Mouse (Mus musculus) stomach, embryonic 15.5 days (tissue): ENCODE results near the gene Slc19a1. TPM values are rescaled to one million over a fixed set of nuclear protein-coding genes. Genes with fewer than 3 reads are reported as not detected.

Source experiments
- ATAC-seq: fragments of 200-750 bp; cut with Nextera tagmentation; 2 replicates; pipeline ENCODE4 v1.8.0; 2017; ENCODE audit warnings: low read depth, moderate number of reproducible peaks, moderate TSS enrichment; ENCODE audit not compliant: insufficient read depth, low FRiP score
- H3K27ac ChIP-seq: fragments of 300-500 bp; sonication (generic); 2 replicates; pipeline ENCODE4 v1.5.1; 2015; ENCODE audit warnings: mild to moderate bottlenecking, inconsistent platforms
- H3K27me3 ChIP-seq: fragments of 300-500 bp; sonication (generic); replicated peaks from 2 replicates; pipeline ENCODE4 v1.6.1; 2015; ENCODE audit warnings: inconsistent platforms
- H3K36me3 ChIP-seq: fragments of 300-500 bp; sonication (generic); 2 replicates; pipeline ENCODE4 v1.6.1; 2015; ENCODE audit warnings: inconsistent platforms
- H3K4me1 ChIP-seq: fragments of 300-500 bp; sonication (generic); 2 replicates; pipeline ENCODE4 v1.6.1; 2015; ENCODE audit warnings: inconsistent platforms
- H3K4me2 ChIP-seq: fragments of 300-500 bp; sonication (generic); 2 replicates; pipeline ENCODE4 v1.6.1; 2015; ENCODE audit warnings: mild to moderate bottlenecking, inconsistent platforms
- H3K4me3 ChIP-seq: fragments of 300-500 bp; sonication (generic); replicated peaks from 2 replicates; pipeline ENCODE4 v1.5.1; 2015; ENCODE audit warnings: inconsistent platforms
- H3K9ac ChIP-seq: fragments of 300-500 bp; sonication (generic); 2 replicates; pipeline ENCODE4 v1.6.1; 2015; ENCODE audit warnings: inconsistent platforms
- H3K9me3 ChIP-seq: fragments of 300-500 bp; sonication (generic); 2 replicates; pipeline ENCODE4 v1.6.1; 2016; ENCODE audit warnings: inconsistent platforms
- WGBS: fragments of 180-500 bp; shearing (Covaris S2); methylation state at CpG from one replicate; pipeline ENCODE4 v1.1.7; 2015; 5-methylcytosine and 5-hydroxymethylcytosine counted together
- polyA plus RNA-seq: library from polyadenylated mRNA; unstranded; fragments of >200 nt; fragmentation: Nextera tagmentation; extraction: Ambion mirVana; gene quantifications from 2 replicates; pipeline ENCODE4 v1.2.1, GENCODE M21; 2015

Gene Slc19a1
- polyA plus RNA-seq, 1 experiment from 2014 or later = 33.9 TPM

DNA sequence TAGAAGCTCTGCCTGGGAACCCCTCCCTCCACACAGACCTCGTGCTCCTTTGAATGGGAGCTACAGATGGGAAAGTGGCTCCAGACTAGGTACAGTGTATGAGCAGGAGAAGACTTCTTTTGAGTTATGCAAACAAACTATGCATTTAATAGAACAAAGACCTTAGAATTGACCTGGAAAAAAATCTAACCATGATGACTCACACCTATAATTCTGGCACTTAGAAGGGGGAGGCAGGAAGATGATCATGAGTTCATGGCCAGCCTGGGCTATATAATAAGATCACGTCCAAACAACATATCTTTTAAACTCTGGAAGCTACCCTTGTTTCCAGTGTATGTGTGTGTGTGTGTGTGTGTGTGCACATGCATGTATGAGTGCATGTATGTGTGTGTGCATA, 15.0 kb upstream of the Slc19a1 start:
- Histone ChIP-seq H3K36me3 (no peaks in the 10 kb centered on the region), H3K4me2 (no peak overlapping the region), H3K27me3 (no peaks in the 10 kb centered on the region), H3K9me3 (no peaks in the 10 kb centered on the region), H3K27ac (no peak overlapping the region), H3K4me3 (no peak overlapping the region), H3K4me1 (no peaks in the 10 kb centered on the region), H3K9ac (no peak overlapping the region)
- no peak for ATAC-seq
- WGBS = 70% methylated on average over 2 of the region's 2 CpGs

DNA sequence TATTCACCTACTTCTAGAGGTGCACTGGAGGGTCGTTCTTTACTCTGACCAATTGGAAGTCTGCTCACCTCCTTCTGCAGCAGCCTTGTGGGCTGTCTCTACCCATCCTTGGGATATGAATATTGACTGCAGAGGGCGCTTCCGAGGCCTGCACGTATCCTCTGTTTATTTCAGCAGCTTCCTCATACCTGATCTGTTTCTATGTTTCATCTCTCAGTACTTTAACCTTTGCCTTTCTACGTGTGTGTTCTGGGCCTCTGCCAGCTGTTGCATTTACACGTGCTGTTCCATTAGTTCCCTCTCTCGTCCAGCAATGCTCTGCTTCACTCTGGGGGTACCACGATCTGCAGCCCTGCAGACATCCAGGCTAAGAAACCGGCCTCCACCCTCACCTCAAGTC, 14.4 kb upstream of the Slc19a1 start:
- Histone ChIP-seq H3K27ac (no peak overlapping the region), H3K36me3 (no peaks in the 10 kb centered on the region), H3K4me3 (no peak overlapping the region), H3K9ac (no peak overlapping the region), H3K4me2 (no peak overlapping the region), H3K4me1 (no peaks in the 10 kb centered on the region), H3K27me3 (no peaks in the 10 kb centered on the region), H3K9me3 (no peaks in the 10 kb centered on the region)
- ATAC-seq = no peak
- WGBS = 32% methylated on average over 9 of the region's 9 CpGs

DNA sequence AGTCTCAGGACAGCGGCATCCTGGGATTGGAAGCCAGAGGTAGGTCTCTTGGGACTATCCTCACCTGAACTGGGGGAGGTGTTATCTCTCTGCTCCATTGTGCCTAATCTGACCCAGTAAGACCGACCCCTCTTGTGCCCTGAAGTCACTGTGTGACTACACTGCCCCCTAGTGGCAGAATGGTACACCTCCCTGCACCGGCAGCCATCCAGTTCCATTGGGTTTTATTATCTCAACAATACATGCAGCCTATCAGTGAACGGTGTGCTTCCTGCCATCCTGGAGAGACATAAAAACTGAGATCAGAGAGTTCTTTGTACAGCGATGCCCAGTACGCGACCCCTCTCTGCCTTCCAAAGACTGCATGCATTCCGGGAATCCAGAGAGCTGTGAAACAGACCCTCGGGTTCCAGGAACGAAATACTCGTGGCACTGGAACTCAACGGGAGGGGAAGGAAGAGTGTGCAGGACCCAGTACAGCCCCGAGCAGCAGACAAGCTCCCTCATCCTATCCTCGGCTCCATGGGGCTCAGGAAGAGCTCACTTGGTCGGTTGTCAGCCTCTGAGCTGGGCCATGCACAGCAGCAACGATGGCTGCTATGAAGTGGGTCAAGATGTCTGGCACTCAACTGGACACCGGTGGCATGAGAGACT, 10.5 kb upstream of the Slc19a1 start:
- no peak overlapping the region for H3K9ac ChIP-seq
- no peaks in the 10 kb centered on the region for H3K9me3 ChIP-seq
- H3K4me2 ChIP-seq = peak overlapping the region; percentile 36
- no peaks in the 10 kb centered on the region for H3K36me3 ChIP-seq
- no peak overlapping the region for H3K4me3 ChIP-seq
- ATAC-seq = 0 out of 2 replicates have a peak, but pooled peaks have one; percentile 44
- no peaks in the 10 kb centered on the region for H3K27me3 ChIP-seq
- H3K27ac ChIP-seq = no peak overlapping the region
- no peaks in the 10 kb centered on the region for H3K4me1 ChIP-seq
- 38% methylated on average over 17 of the region's 17 CpGs for WGBS

DNA sequence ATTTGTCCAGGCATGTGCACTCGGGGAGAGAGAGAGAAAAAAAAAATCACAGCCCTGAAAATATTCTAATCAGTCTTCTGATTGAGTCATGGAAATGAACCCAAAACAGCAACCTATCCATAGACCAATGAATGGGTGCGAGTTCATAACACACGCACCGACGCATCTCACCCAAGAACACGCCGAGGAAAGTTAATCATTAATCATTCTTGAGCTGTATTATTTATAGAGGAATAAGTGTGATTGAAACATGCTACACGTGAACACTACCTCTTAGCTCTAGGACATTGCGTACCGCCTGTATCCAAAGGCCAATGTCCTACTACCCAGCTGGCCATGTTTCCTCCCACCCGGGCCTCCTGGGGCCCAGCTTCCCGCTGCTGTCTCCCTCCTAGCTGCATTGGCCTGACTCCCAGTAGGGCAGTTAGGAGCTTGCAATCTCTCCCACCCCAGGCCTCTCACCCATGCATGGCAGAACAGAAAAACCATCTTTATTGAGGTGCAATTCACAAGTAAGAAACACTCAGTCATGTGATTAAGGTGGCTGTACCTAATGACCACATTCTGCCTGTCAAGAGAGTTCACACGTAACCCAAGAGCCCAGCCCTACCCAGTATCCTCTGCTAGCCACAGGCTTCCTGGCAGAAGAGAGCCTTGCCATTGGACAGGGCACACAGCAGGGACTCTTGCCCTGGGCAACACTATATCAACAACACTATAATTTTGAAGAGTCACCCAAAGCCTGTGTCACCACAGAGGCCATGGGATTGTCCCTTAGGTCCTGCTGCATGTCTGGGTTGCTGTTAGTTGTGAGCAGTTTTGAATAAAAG, 9.5 kb upstream of the Slc19a1 start:
- Histone ChIP-seq H3K4me2 (no peak overlapping the region), H3K27me3 (no peaks in the 10 kb centered on the region), H3K9me3 (no peaks in the 10 kb centered on the region), H3K4me3 (no peak overlapping the region), H3K36me3 (no peaks in the 10 kb centered on the region), H3K27ac (no peak overlapping the region), H3K9ac (no peak overlapping the region), H3K4me1 (no peaks in the 10 kb centered on the region)
- 68% methylated on average over 13 of the region's 13 CpGs for WGBS
- ATAC-seq = peak; percentile 37

DNA sequence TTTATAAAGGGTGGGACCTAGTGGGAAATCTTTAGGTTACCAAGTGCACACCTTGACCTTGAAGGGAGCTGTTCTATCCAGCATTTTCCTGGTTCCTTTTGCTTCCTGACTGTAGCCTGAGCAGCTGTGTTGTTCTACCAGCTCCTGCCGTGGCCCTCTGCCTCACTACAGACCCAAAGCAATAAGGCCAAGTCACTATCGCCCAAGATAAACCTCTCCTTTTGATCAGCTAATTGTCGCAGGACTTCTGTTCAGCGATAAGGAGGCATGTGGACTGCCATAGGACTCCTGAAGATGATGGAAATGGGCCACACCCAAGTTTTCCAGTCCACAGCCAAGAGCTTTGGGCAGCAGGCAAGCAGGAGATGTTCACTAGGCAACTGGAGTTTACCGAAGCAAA, 7.8 kb upstream of the Slc19a1 start:
- Histone ChIP-seq H3K4me1 (no peaks in the 10 kb centered on the region), H3K9ac (no peak overlapping the region), H3K4me2 (no peak overlapping the region), H3K27me3 (no peaks in the 10 kb centered on the region), H3K36me3 (no peaks in the 10 kb centered on the region), H3K4me3 (no peak overlapping the region), H3K27ac (no peak overlapping the region), H3K9me3 (no peaks in the 10 kb centered on the region)
- no peak; the same call in 1 of the 2 replicates for ATAC-seq
- 55% methylated on average over 5 of the region's 5 CpGs for WGBS

DNA sequence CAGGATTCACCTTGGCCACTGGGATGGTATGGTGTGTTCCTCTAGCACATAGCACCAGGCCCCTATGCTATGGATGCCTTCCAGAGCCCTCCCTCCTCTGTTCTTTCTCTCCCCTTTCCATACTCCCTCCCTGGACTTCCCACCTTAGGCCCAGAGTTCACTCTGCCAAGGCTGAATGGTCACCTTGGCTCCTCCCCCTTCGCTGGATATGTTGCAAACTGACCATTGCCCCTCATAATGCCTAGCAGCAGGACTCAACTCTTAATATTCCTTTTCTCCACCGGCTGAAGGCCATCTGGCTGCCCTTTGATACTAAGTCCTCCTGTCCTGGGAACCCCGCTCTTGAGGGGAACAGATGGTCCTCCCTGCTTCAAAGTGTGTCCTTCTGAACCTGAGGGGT, 5.1 kb upstream of the Slc19a1 start:
- WGBS = 71% methylated on average over 3 of the region's 3 CpGs
- H3K9ac ChIP-seq = no peak overlapping the region
- ATAC-seq = no peak

DNA sequence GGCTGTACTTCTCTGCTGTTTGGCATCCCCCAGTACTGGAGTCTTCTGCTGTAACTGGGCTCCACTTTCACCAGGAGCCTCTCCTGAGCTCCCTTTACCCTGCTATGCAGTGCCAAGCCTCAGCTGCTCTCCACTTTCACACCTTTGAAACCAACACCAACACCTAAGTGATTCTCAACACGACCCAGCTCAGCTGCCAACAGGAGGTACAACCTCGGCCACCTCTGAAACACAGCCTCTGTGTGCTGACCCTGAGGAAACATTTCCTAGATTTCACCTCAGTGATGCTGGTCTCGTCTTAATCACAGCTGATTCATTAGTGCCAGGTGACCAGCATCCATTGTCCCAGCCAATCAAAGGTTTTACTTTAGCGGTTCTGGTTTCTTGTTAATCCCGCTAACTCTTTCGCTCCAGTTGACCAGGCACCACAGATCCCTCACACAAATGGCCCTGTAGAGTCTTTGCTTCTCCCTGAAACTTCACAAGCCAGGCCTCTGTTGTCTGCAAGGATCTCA, 3.2 kb upstream of the Slc19a1 start:
- Histone ChIP-seq H3K36me3 (no peaks in the 10 kb centered on the region), H3K27ac (no peak overlapping the region), H3K9me3 (no peaks in the 10 kb centered on the region), H3K4me2 (no peak overlapping the region), H3K4me3 (no peak overlapping the region), H3K4me1 (peaks cover 6% of the 10 kb centered on the region), H3K27me3 (no peaks in the 10 kb centered on the region), H3K9ac (no peak overlapping the region)
- ATAC-seq = no peak
- 66% methylated on average over 6 of the region's 6 CpGs for WGBS

More for the DNA sequence above, 5.1 kb upstream of the Slc19a1 start:
- Histone ChIP-seq H3K4me1 (no peaks in the 10 kb centered on the region), H3K27ac (no peak overlapping the region), H3K36me3 (no peaks in the 10 kb centered on the region), H3K9me3 (no peaks in the 10 kb centered on the region), H3K27me3 (no peaks in the 10 kb centered on the region), H3K4me3 (no peak overlapping the region), H3K4me2 (no peak overlapping the region)

DNA sequence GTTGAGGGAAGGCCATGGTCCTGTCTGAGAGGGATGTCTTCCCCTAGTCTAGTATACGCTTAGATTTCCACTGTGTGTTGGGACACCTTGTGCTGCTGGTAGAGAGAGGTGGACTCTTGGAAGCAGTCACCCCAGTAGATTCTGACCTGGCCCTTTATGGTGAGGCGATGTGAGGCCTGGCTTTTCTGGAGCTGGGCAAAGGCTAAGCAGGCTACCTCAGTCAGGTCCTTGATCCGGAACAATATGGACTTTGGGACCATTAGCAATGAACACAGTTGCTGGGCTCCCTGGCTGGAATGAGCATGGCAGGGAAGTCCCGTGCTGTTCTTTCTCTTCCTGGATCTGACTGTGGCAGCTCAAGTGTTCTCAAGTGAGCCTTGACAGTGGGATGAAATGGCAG, 2.3 kb upstream of the Slc19a1 start:
- 83% methylated on average over 4 of the region's 4 CpGs for whole genome bisulfite sequencing
- Histone ChIP-seq H3K9ac (no peak overlapping the region), H3K4me1 (peaks cover 14% of the 10 kb centered on the region), H3K4me2 (no peak overlapping the region), H3K27me3 (no peaks in the 10 kb centered on the region), H3K36me3 (no peaks in the 10 kb centered on the region), H3K27ac (no peak overlapping the region), H3K4me3 (no peak overlapping the region), H3K9me3 (no peaks in the 10 kb centered on the region)
- no peak for ATAC-seq

DNA sequence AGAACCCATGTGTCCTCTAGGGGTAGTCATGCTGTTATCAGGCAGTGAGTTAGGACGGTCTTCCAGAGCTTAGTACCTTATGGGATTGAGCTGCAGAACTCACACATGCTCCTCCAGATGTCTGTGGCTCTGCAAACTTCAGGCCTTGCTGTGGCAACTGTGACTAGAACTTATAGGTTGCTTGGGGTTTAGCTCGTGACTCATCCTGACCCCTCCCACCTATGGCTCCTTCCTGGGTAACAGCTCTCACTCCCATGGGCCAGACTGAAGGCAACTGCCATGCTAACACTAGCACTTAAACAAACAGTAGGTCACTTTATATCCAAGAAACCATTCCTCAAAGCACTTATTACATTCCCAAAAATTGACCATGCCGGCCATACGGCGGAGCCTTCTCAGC, 1.4 kb upstream of the Slc19a1 start:
- 84% methylated on average over 5 of the region's 5 CpGs for WGBS
- Histone ChIP-seq H3K27ac (no peak overlapping the region), H3K9me3 (no peaks in the 10 kb centered on the region), H3K4me1 (peaks cover 18% of the 10 kb centered on the region), H3K4me2 (no peak overlapping the region), H3K9ac (no peak overlapping the region), H3K4me3 (no peak overlapping the region), H3K36me3 (no peaks in the 10 kb centered on the region), H3K27me3 (no peaks in the 10 kb centered on the region)
- ATAC-seq = no peak

DNA sequence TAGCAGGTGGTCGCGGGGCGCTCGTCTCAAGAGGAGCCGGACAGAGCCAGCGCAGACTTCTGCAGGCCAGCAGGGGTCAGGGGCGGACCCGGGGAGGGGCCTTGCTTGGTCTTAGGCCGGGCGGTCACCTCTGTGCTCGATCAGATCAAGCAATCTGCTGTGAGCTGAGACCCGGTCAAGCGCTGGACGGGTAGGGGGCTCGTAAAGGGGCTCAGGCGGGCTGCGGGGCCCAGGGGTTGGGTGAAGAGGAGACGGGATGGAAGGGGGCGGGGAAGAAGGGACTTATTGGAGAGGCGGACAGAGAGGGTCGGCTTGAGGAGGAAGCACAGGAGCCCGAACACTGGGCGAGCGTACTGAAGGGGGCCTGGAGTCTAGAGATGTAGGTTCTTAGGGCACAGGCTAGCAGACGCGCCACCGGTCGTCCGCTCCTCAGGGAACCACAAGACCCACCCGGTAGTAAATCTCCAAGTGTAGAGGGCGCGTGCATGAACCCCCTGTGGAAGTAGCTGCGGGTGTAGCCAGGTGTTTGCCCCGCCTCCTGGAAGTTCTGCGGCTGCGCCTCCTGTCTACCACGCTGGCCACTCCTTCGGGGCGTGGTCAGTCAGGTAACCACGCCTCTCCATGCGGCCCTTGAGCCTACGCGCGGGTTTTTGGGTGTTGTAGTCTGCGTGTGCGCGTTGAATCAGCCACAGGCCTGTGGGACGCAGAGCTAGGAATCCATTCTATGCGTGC, 716 bp downstream of the Slc19a1 start:
- H3K4me2 ChIP-seq = peak overlapping the region; percentile 76
- ATAC-seq = peak; percentile 90
- H3K27me3 ChIP-seq = no peaks in the 10 kb centered on the region
- peaks cover 18% of the 10 kb centered on the region for H3K4me1 ChIP-seq
- no peaks in the 10 kb centered on the region for H3K36me3 ChIP-seq
- under 1% methylated on average over 49 of the region's 49 CpGs for WGBS
- H3K9ac ChIP-seq = peak overlapping the region; percentile 70
- H3K27ac ChIP-seq = 0 out of 2 replicates have a peak overlapping the region, but pooled peaks have one; percentile 66
- no peaks in the 10 kb centered on the region for H3K9me3 ChIP-seq
- peak overlapping the region; percentile 70 for H3K4me3 ChIP-seq

DNA sequence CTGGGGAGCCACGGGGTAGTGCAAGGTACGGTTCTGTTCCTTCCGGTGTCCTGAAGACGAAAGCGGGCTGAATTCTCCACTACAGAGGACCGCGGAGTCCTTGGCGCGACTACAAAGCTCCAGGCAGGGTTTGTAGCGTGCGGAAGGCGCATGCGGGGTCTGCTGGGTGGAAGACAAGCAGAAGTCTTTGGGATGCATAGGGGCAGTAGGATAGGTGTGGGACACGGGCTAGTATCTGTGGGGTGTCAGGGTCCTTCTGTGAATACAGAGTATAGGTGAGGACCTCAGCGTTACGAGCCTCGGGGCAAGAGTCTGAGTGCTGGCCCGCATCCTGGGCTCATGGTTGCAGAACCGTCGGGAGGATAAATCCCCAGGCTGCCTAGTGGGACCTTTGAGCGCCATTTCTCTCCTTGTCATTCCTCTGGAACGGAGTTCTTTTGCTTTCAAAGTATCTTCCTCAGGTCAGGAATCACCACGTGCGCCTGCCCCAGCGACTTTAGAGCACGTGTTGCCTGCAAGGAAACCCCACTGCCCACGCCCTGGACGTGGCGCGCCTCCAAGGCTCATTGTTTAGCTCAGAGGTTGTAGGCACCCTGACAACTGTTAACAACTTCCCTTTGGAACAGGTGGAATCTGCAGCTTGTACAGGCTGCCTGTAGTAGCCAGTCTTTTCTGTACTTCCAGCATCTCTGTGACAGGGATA, 1.4 kb downstream of the Slc19a1 start:
- Histone ChIP-seq H3K4me3 (peak overlapping the region; percentile 70), H3K27me3 (no peaks in the 10 kb centered on the region), H3K4me2 (peak overlapping the region; percentile 76), H3K27ac (0 out of 2 replicates have a peak overlapping the region, but pooled peaks have one; percentile 6), H3K4me1 (peaks cover 18% of the 10 kb centered on the region), H3K9me3 (no peaks in the 10 kb centered on the region), H3K36me3 (no peaks in the 10 kb centered on the region), H3K9ac (peak overlapping the region; percentile 30; the same call in 1 of the 2 replicates)
- peak; percentile 59 for ATAC-seq
- WGBS = under 1% methylated on average over 30 of the region's 30 CpGs
